Mouse (Mus musculus): ENCODE results near the gene Atp1b3. TPM values are rescaled to one million over a fixed set of nuclear protein-coding genes. Genes with fewer than 3 reads are reported as not detected.

Atp1b3 gene
- total and polyA plus RNA-seq, 2 experiments from 2014 or later = 46.4 to 107 TPM

- Histone ChIP-seq H3K9ac (replicated peaks; ENCODE audit: low read depth, low read length) (no peak overlapping the region), H3K4me1 (ENCODE audit: control insufficient read depth, insufficient read depth) (no peaks in the 10 kb centered on the region), H3K4me3 (ENCODE audit: low read depth, low read length) (no peak overlapping the region), H3K27ac (ENCODE audit: low read depth) (peak overlapping the region; percentile 80), H3K27me3 (ENCODE audit: control insufficient read depth, insufficient read depth, low read length) (no peaks in the 10 kb centered on the region), H3K4me2 (ENCODE audit: low read depth, low read length) (no peak overlapping the region), H3K36me3 (replicated peaks; ENCODE audit: control insufficient read depth, insufficient read depth, low read length) (no peaks in the 10 kb centered on the region), H3K9me3 (replicated peaks; ENCODE audit: control insufficient read depth, low read length) (no peaks in the 10 kb centered on the region)
- no peak for TF ChIP-seq EP300 (IDR thresholded peaks at IDR 0.05; ENCODE audit: low read depth)
- no peak for TF ChIP-seq CTCF (IDR thresholded peaks at IDR 0.05; ENCODE audit: low read depth)
- 33% methylated on average over 4 of the region's 4 CpGs for WGBS
- peak; percentile 34; the same call in 1 of the 2 replicates for ATAC-seq (ENCODE audit: insufficient read depth, low read depth)
- DNase-seq (ENCODE audit: low spot score) = peak; percentile 57
These were observed 34.4 kb upstream of the Atp1b3 start for GRCm38 (mm10) chr9:96398614-96399013.

DNA sequence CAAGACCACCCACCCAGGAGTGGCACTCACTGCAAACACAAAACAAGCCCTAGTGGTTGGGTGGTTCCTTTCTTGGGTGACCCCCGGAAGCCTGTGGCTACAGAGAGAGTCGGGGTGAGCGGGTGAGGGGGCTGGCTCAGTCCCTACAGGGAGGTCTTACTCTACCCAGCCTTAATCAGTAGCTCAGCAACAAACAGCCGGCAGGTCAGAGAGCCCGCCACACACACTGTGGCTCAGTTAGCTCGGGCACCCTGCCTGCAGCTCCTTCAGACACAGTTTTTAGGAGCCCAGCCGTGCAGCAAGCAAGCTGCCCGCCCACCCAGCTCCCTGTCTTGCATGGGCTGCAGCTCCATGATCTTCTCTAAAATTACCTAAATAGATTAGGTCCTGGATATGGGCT is 33.9 kb upstream of the Atp1b3 start:
- H3K9ac ChIP-seq (replicated peaks; ENCODE audit: low read depth, low read length) = no peak overlapping the region
- peak; percentile 18; the same call in 1 of the 2 replicates for ATAC-seq (ENCODE audit: insufficient read depth, low read depth)
- H3K4me3 ChIP-seq (ENCODE audit: low read depth, low read length) = no peak overlapping the region
- 60% methylated on average over 8 of the region's 8 CpGs for WGBS
- no peaks in the 10 kb centered on the region for H3K27me3 ChIP-seq (ENCODE audit: control insufficient read depth, insufficient read depth, low read length)
- no peaks in the 10 kb centered on the region for H3K9me3 ChIP-seq (replicated peaks; ENCODE audit: control insufficient read depth, low read length)
- H3K4me1 ChIP-seq (ENCODE audit: control insufficient read depth, insufficient read depth) = no peaks in the 10 kb centered on the region
- H3K36me3 ChIP-seq (replicated peaks; ENCODE audit: control insufficient read depth, insufficient read depth, low read length) = no peaks in the 10 kb centered on the region
- H3K27ac ChIP-seq (ENCODE audit: low read depth) = peak overlapping the region; percentile 80
- no peak for TF ChIP-seq EP300 (IDR thresholded peaks at IDR 0.05; ENCODE audit: low read depth)
- no peak for TF ChIP-seq CTCF (IDR thresholded peaks at IDR 0.05; ENCODE audit: low read depth)
- no peak overlapping the region for H3K4me2 ChIP-seq (ENCODE audit: low read depth, low read length)
- no peak for DNase-seq (ENCODE audit: low spot score)

- WGBS = 50% methylated on average over 16 of the region's 16 CpGs
- peaks cover 3% of the 10 kb centered on the region; the same call in 1 of the 2 replicates for H3K4me1 ChIP-seq (ENCODE audit: control insufficient read depth, insufficient read depth)
- ATAC-seq (ENCODE audit: insufficient read depth, low read depth) (peak; percentile 34; the same call in 1 of the 2 replicates), DNase-seq (ENCODE audit: low spot score) (no peak)
- peak overlapping the region; percentile 71 for H3K27ac ChIP-seq (ENCODE audit: low read depth)
- no peak overlapping the region for H3K4me2 ChIP-seq (ENCODE audit: low read depth, low read length)
- no peaks in the 10 kb centered on the region for H3K9me3 ChIP-seq (replicated peaks; ENCODE audit: control insufficient read depth, low read length)
- H3K36me3 ChIP-seq (replicated peaks; ENCODE audit: control insufficient read depth, insufficient read depth, low read length) = no peaks in the 10 kb centered on the region
- TF ChIP-seq EP300 (IDR thresholded peaks at IDR 0.05; ENCODE audit: low read depth) (0 out of 2 replicates have a peak, but pooled peaks have one; percentile 35), CTCF (IDR thresholded peaks at IDR 0.05; ENCODE audit: low read depth) (no peak)
- H3K4me3 ChIP-seq (ENCODE audit: low read depth, low read length) = no peak overlapping the region
- H3K9ac ChIP-seq (replicated peaks; ENCODE audit: low read depth, low read length) = no peak overlapping the region
- H3K27me3 ChIP-seq (ENCODE audit: control insufficient read depth, insufficient read depth, low read length) = no peaks in the 10 kb centered on the region
These were observed 30.9 kb upstream of the Atp1b3 start for GRCm38 (mm10) chr9:96394910-96395690.

GRCm38 (mm10) chr9:96393731-96394235 is 29.5 kb upstream of the Atp1b3 start:
- Histone ChIP-seq H3K4me2 (ENCODE audit: low read depth, low read length) (no peak overlapping the region), H3K27ac (ENCODE audit: low read depth) (peak overlapping the region; percentile 46; the same call in 1 of the 2 replicates), H3K36me3 (replicated peaks; ENCODE audit: control insufficient read depth, insufficient read depth, low read length) (no peaks in the 10 kb centered on the region), H3K9ac (replicated peaks; ENCODE audit: low read depth, low read length) (no peak overlapping the region), H3K4me1 (ENCODE audit: control insufficient read depth, insufficient read depth) (peaks cover 3% of the 10 kb centered on the region; the same call in 1 of the 2 replicates), H3K9me3 (replicated peaks; ENCODE audit: control insufficient read depth, low read length) (no peaks in the 10 kb centered on the region), H3K27me3 (ENCODE audit: control insufficient read depth, insufficient read depth, low read length) (no peaks in the 10 kb centered on the region), H3K4me3 (ENCODE audit: low read depth, low read length) (no peak overlapping the region)
- TF ChIP-seq EP300 (IDR thresholded peaks at IDR 0.05; ENCODE audit: low read depth) (no peak), CTCF (IDR thresholded peaks at IDR 0.05; ENCODE audit: low read depth) (no peak)
- DNase-seq (ENCODE audit: low spot score) (no peak), ATAC-seq (ENCODE audit: insufficient read depth, low read depth) (no peak)
- WGBS = 71% methylated on average over 2 of the region's 2 CpGs

DNA sequence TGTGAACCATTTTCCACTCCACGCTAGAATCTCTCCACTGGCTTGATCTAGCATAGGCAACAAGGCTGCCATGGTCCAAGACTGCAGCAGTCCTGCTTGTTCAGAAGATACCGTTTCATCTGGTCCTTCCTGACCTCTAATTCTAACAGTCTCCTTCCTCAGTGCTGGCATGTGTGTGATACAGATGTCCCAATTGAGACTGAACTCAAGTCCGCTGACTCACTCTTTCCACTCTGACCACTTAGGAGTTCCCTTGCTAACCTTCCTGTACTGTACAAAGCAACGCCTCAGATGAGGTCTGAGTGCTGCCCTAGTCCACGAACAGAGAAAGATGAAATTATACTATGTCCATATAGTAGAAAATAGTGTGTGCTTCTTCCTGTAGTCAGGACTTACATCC is 28.9 kb upstream of the Atp1b3 start:
- TF ChIP-seq EP300 (IDR thresholded peaks at IDR 0.05; ENCODE audit: low read depth) = no peak
- TF ChIP-seq CTCF (IDR thresholded peaks at IDR 0.05; ENCODE audit: low read depth) = no peak
- WGBS = 42% methylated on average over 5 of the region's 5 CpGs
- Histone ChIP-seq H3K36me3 (replicated peaks; ENCODE audit: control insufficient read depth, insufficient read depth, low read length) (no peaks in the 10 kb centered on the region), H3K27ac (ENCODE audit: low read depth) (peak overlapping the region; percentile 46; the same call in 1 of the 2 replicates), H3K4me2 (ENCODE audit: low read depth, low read length) (no peak overlapping the region), H3K27me3 (ENCODE audit: control insufficient read depth, insufficient read depth, low read length) (no peaks in the 10 kb centered on the region), H3K4me1 (ENCODE audit: control insufficient read depth, insufficient read depth) (peaks cover 3% of the 10 kb centered on the region; the same call in 1 of the 2 replicates), H3K9ac (replicated peaks; ENCODE audit: low read depth, low read length) (no peak overlapping the region), H3K4me3 (ENCODE audit: low read depth, low read length) (no peak overlapping the region), H3K9me3 (replicated peaks; ENCODE audit: control insufficient read depth, low read length) (no peaks in the 10 kb centered on the region)
- ATAC-seq (ENCODE audit: insufficient read depth, low read depth) = peak; percentile 65
- DNase-seq (ENCODE audit: low spot score) = peak; percentile 55
